Mouse (Mus musculus) lung, embryonic 15.5 days (tissue): ENCODE data around the gene Pmvk. TPM values are rescaled to one million over a fixed set of nuclear protein-coding genes. Genes with fewer than 3 reads are reported as not detected.
A peak's percentile ranks its signal among the peaks of the same experiment; 100 is the strongest.

ENCODE experiments used
- ATAC-seq: fragments of 200-750 bp; cut with Nextera tagmentation; 2 replicates; pipeline ENCODE4 v1.8.0; 2017; ENCODE audit warnings: moderate number of reproducible peaks, borderline replicate concordance; ENCODE audit not compliant: low FRiP score, low TSS enrichment; ENCODE audit errors: extremely low read depth
- H3K27ac ChIP-seq: fragments of 300-500 bp; sonication (generic); 2 replicates; pipeline ENCODE4 v1.5.1; 2015; ENCODE audit warnings: moderate library complexity, mild to moderate bottlenecking, inconsistent platforms
- H3K27me3 ChIP-seq: fragments of 300-500 bp; sonication (generic); 2 replicates; pipeline ENCODE4 v1.6.1; 2015; ENCODE audit warnings: inconsistent platforms
- H3K36me3 ChIP-seq: fragments of 300-500 bp; sonication (generic); 2 replicates; pipeline ENCODE4 v1.6.1; 2015; ENCODE audit warnings: inconsistent platforms
- H3K4me1 ChIP-seq: fragments of 300-500 bp; sonication (generic); 2 replicates; pipeline ENCODE4 v1.6.1; 2015; ENCODE audit warnings: inconsistent platforms
- H3K4me2 ChIP-seq: fragments of 300-500 bp; sonication (generic); 2 replicates; pipeline ENCODE4 v1.6.1; 2015; ENCODE audit warnings: inconsistent platforms, mild to moderate bottlenecking, moderate library complexity
- H3K4me3 ChIP-seq: fragments of 300-500 bp; sonication (generic); 2 replicates; pipeline ENCODE4 v1.5.1; 2015; ENCODE audit warnings: mild to moderate bottlenecking, inconsistent platforms
- H3K9ac ChIP-seq: fragments of 300-500 bp; sonication (generic); 2 replicates; pipeline ENCODE4 v1.6.1; 2015; ENCODE audit warnings: inconsistent platforms
- H3K9me3 ChIP-seq: fragments of 300-500 bp; sonication (generic); 2 replicates; pipeline ENCODE4 v1.6.1; 2016; ENCODE audit warnings: inconsistent platforms
- WGBS: fragments of 180-500 bp; shearing (Covaris S2); methylation state at CpG from one replicate; pipeline ENCODE4 v1.1.7; 2015; 5-methylcytosine and 5-hydroxymethylcytosine counted together
- polyA plus RNA-seq: library from polyadenylated mRNA; unstranded; fragments of >200 nt; fragmentation: Nextera tagmentation; extraction: Ambion mirVana; gene quantifications from 2 replicates; pipeline ENCODE4 v1.2.1, GENCODE M21; 2015

Gene Pmvk
- polyA plus RNA-seq, 1 experiment from 2014 or later = 50.5 TPM

GRCm38 (mm10) chr3:89430171-89431159, 23.9 kb upstream of the Pmvk start, which contains the start of gene Pygo2:
TSS of gene Pygo2 (plus strand) at chr3:89430214.
- H3K4me2 ChIP-seq = peak within 1 kb of the TSS; percentile 69
- no peaks in the 10 kb centered on the region for H3K27me3 ChIP-seq
- H3K36me3 ChIP-seq = peaks cover 55% of the 10 kb centered on the region
- peak; percentile 98 for ATAC-seq
- H3K4me3 ChIP-seq = peak within 1 kb of the TSS; percentile 65
- H3K9ac ChIP-seq = peak within 1 kb of the TSS; percentile 87
- no peaks in the 10 kb centered on the region for H3K9me3 ChIP-seq
- peak within 1 kb of the TSS; percentile 87 for H3K27ac ChIP-seq
- H3K4me1 ChIP-seq = peaks cover 11% of the 10 kb centered on the region
- WGBS = 1% methylated on average over 59 of the region's 68 CpGs

- WGBS = 90% methylated on average over 8 of the region's 8 CpGs
- peaks cover 23% of the 10 kb centered on the region for H3K4me1 ChIP-seq
- H3K27me3 ChIP-seq = no peaks in the 10 kb centered on the region
Measured at GRCm38 (mm10) chr3:89432606-89433005, 21.7 kb upstream of the Pmvk start.

GRCm38 (mm10) chr3:89434532-89434931, 19.8 kb upstream of the Pmvk start:
- 83% methylated on average over 11 of the region's 11 CpGs for WGBS
- H3K4me2 ChIP-seq = no peak overlapping the region
- H3K27ac ChIP-seq = no peak overlapping the region
- H3K27me3 ChIP-seq = no peaks in the 10 kb centered on the region
- peaks cover 26% of the 10 kb centered on the region for H3K36me3 ChIP-seq
- no peaks in the 10 kb centered on the region for H3K9me3 ChIP-seq
- H3K4me1 ChIP-seq = peaks cover 23% of the 10 kb centered on the region
- H3K4me3 ChIP-seq = no peak overlapping the region
- no peak for ATAC-seq
- no peak overlapping the region for H3K9ac ChIP-seq

More at GRCm38 (mm10) chr3:89432606-89433005, 21.7 kb upstream of the Pmvk start:
- no peaks in the 10 kb centered on the region for H3K9me3 ChIP-seq
- no peak overlapping the region for H3K9ac ChIP-seq
- H3K27ac ChIP-seq = no peak overlapping the region
- H3K4me2 ChIP-seq = no peak overlapping the region
- ATAC-seq = no peak
- peaks cover 33% of the 10 kb centered on the region for H3K36me3 ChIP-seq
- no peak overlapping the region for H3K4me3 ChIP-seq

- H3K9me3 ChIP-seq = no peaks in the 10 kb centered on the region
Measured at GRCm38 (mm10) chr3:89435041-89435440, 19.3 kb upstream of the Pmvk start.

GRCm38 (mm10) chr3:89436176-89437113, 17.9 kb upstream of the Pmvk start, which contains the start of gene Pbxip1:
TSS of gene Pbxip1 (plus strand) at chr3:89436706.
- Histone ChIP-seq H3K4me2 (peak within 1 kb of the TSS; percentile 63), H3K9me3 (no peaks in the 10 kb centered on the region), H3K27me3 (no peaks in the 10 kb centered on the region), H3K9ac (peak within 1 kb of the TSS; percentile 42), H3K4me1 (peaks cover 16% of the 10 kb centered on the region), H3K27ac (peak within 1 kb of the TSS; percentile 39), H3K36me3 (peaks cover 26% of the 10 kb centered on the region), H3K4me3 (peak within 1 kb of the TSS; percentile 45)
- ATAC-seq = peak; percentile 83; the same call in 1 of the 2 replicates
- WGBS = 6% methylated on average over 16 of the region's 16 CpGs

More at GRCm38 (mm10) chr3:89435041-89435440, 19.3 kb upstream of the Pmvk start:
- H3K27me3 ChIP-seq = no peaks in the 10 kb centered on the region
- ATAC-seq = no peak
- peaks cover 26% of the 10 kb centered on the region for H3K36me3 ChIP-seq
- no peak overlapping the region for H3K27ac ChIP-seq
- WGBS = 78% methylated on average over 7 of the region's 7 CpGs
- no peak overlapping the region for H3K9ac ChIP-seq
- H3K4me1 ChIP-seq = peaks cover 23% of the 10 kb centered on the region
- H3K4me3 ChIP-seq = no peak overlapping the region
- H3K4me2 ChIP-seq = no peak overlapping the region

- Histone ChIP-seq H3K4me2 (peak overlapping the region; percentile 63), H3K4me3 (peak overlapping the region; percentile 45), H3K27me3 (no peaks in the 10 kb centered on the region), H3K4me1 (peaks cover 12% of the 10 kb centered on the region), H3K27ac (peak overlapping the region; percentile 39), H3K9me3 (no peaks in the 10 kb centered on the region), H3K36me3 (peaks cover 23% of the 10 kb centered on the region), H3K9ac (peak overlapping the region; percentile 42)
- no peak for ATAC-seq
- WGBS = 31% methylated on average over 5 of the region's 5 CpGs
Measured at GRCm38 (mm10) chr3:89437269-89437668, 17.1 kb upstream of the Pmvk start.

GRCm38 (mm10) chr3:89440691-89441090, 13.7 kb upstream of the Pmvk start:
- Histone ChIP-seq H3K27ac (no peak overlapping the region), H3K9ac (no peak overlapping the region), H3K9me3 (no peaks in the 10 kb centered on the region), H3K36me3 (no peaks in the 10 kb centered on the region), H3K27me3 (no peaks in the 10 kb centered on the region), H3K4me1 (peaks cover 12% of the 10 kb centered on the region), H3K4me3 (no peak overlapping the region), H3K4me2 (no peak overlapping the region)
- WGBS = 84% methylated on average over 2 of the region's 2 CpGs
- ATAC-seq = no peak

- no peak overlapping the region; the same call in 1 of the 2 replicates for H3K9ac ChIP-seq
- ATAC-seq = peak; percentile 79
- H3K4me3 ChIP-seq = no peak overlapping the region
- peaks cover 31% of the 10 kb centered on the region for H3K4me1 ChIP-seq
- peaks cover 7% of the 10 kb centered on the region for H3K36me3 ChIP-seq
- peak overlapping the region; percentile 47 for H3K27ac ChIP-seq
- H3K27me3 ChIP-seq = no peaks in the 10 kb centered on the region
- 40% methylated on average over 13 of the region's 13 CpGs for WGBS
- peak overlapping the region; percentile 26; the same call in 1 of the 2 replicates for H3K4me2 ChIP-seq
- H3K9me3 ChIP-seq = no peaks in the 10 kb centered on the region
Measured at GRCm38 (mm10) chr3:89448720-89449537, 5.4 kb upstream of the Pmvk start.

- no peaks in the 10 kb centered on the region for H3K27me3 ChIP-seq
- no peaks in the 10 kb centered on the region for H3K9me3 ChIP-seq
- H3K36me3 ChIP-seq = peaks cover 7% of the 10 kb centered on the region
- no peak overlapping the region for H3K9ac ChIP-seq
- H3K4me3 ChIP-seq = no peak overlapping the region
- no peak for ATAC-seq
- H3K27ac ChIP-seq = 0 out of 2 replicates have a peak overlapping the region, but pooled peaks have one; percentile 47
- peaks cover 33% of the 10 kb centered on the region for H3K4me1 ChIP-seq
- no peak overlapping the region; the same call in 1 of the 2 replicates for H3K4me2 ChIP-seq
- 47% methylated on average over 7 of the region's 7 CpGs for WGBS
Measured at GRCm38 (mm10) chr3:89449541-89449940, 4.8 kb upstream of the Pmvk start.

GRCm38 (mm10) chr3:89451916-89452315, 2.4 kb upstream of the Pmvk start:
- no peaks in the 10 kb centered on the region for H3K36me3 ChIP-seq
- H3K4me1 ChIP-seq = peaks cover 37% of the 10 kb centered on the region
- ATAC-seq = 0 out of 2 replicates have a peak, but pooled peaks have one; percentile 33
- H3K9me3 ChIP-seq = no peaks in the 10 kb centered on the region
- peak overlapping the region; percentile 53; the same call in 1 of the 2 replicates for H3K27ac ChIP-seq
- H3K9ac ChIP-seq = no peak overlapping the region
- 58% methylated on average over 1 of the region's 1 CpGs for WGBS
- no peak overlapping the region for H3K4me2 ChIP-seq
- no peaks in the 10 kb centered on the region for H3K27me3 ChIP-seq
- H3K4me3 ChIP-seq = no peak overlapping the region
